ENCODE assay signal across 10 mouse cellular contexts in genomic region chr13:37882521-37882920, GRCm38 (mm10).
A peak's percentile ranks its signal among the peaks of the same experiment; 100 is the strongest.
DNase-seq lines count a peak whose midpoint lies in the region; ATAC-seq lines count a peak whose summit lies in the region.
"Had no signal": no experiment of that assay in that cellular context is flagged by ENCODE, and none has a peak within 500 bp of the region (broad histone marks: within the 10 kb centered on the region; RNA-seq: fewer than 3 reads in every experiment).

No protein-coding gene starts in this region.

- peaks cover 100% of the 10 kb centered on the region for H3K79me2 ChIP-seq in macrophage (ENCODE audit: inconsistent target)

- DNase-seq in cerebellum, postnatal 10 days = peak; percentile 19 to 48
- DNase-seq in cerebellum, postnatal 36 days = no peak
- DNase-seq in adrenal gland, adult 2 months = peak; percentile 77
- DNase-seq in spleen, postnatal 10 days (ENCODE audit: low spot score in 2 of 2) = no peak
- DNase-seq in cerebellum, postnatal 14 days = no peak
- DNase-seq in right cerebral cortex, adult 2 months (ENCODE audit: low spot score in 2 of 2) = no peak
- DNase-seq: cerebellum, adult 11 months had no signal

- 55% methylated on average over 8 of the region's 8 CpGs for WGBS in intestine, embryonic 16.5 days
- 70% methylated on average over 8 of the region's 8 CpGs for WGBS in macrophage (ENCODE audit: missing documents)

- no peak overlapping the region for H3K9ac ChIP-seq in intestine, embryonic 16.5 days (ENCODE audit: low read depth, low read length)

- peaks cover 56% of the 10 kb centered on the region for H3K4me1 ChIP-seq in intestine, embryonic 16.5 days (ENCODE audit: control insufficient read depth, insufficient read depth, low read length)

- no peak overlapping the region for H3K4me3 ChIP-seq in intestine, embryonic 16.5 days (ENCODE audit: low read length)
- no peak overlapping the region for H3K4me3 ChIP-seq in macrophage (ENCODE audit: inconsistent target)

- no peaks in the 10 kb centered on the region for H3K36me3 ChIP-seq in intestine, embryonic 16.5 days (ENCODE audit: control insufficient read depth, insufficient read depth, low read length)
- H3K36me3 ChIP-seq in macrophage (ENCODE audit: inconsistent target) = no peaks in the 10 kb centered on the region; the same call in 1 of the 2 replicates

- peak overlapping the region; percentile 22 for H3K27ac ChIP-seq in intestine, embryonic 16.5 days (ENCODE audit: low read length)
- peak overlapping the region; percentile 98; the same call in 1 of the 2 replicates for H3K27ac ChIP-seq in macrophage

- no peak overlapping the region for H3K4me2 ChIP-seq in intestine, embryonic 16.5 days (ENCODE audit: low read depth, low read length)

- H3K27me3 ChIP-seq in intestine, embryonic 16.5 days (replicated peaks; ENCODE audit: control insufficient read depth, insufficient read depth, low read length) = no peaks in the 10 kb centered on the region
- H3K27me3 ChIP-seq: Patski had no signal

- ATAC-seq in intestine, embryonic 16.5 days = no peak
- ATAC-seq: Patski had no signal

- no peaks in the 10 kb centered on the region for H3K9me3 ChIP-seq in intestine, embryonic 16.5 days (ENCODE audit: control insufficient read depth, low read length)

Comparison
In these comparisons a context has a peak if more than half of its experiments do, and no peak if none do; other contexts are left out.
1. DNase-seq: peak in cerebellum, postnatal 10 days (2 of 2) and adrenal gland, adult 2 months (single experiment); none in cerebellum, postnatal 36 days (0 of 2), spleen, postnatal 10 days (0 of 2), cerebellum, postnatal 14 days (0 of 2) and right cerebral cortex, adult 2 months (0 of 2).